ENCODE assay signal across 8 mouse cellular contexts in genomic region chr15:79823588-79824280, GRCm38 (mm10). TPM values are rescaled to one million over a fixed set of nuclear protein-coding genes. Genes with fewer than 3 reads are reported as not detected.
DNase-seq lines count a peak whose midpoint lies in the region; ATAC-seq lines count a peak whose summit lies in the region.

No protein-coding gene starts in this region.

- no peaks in the 10 kb centered on the region for H3K27me3 ChIP-seq in stomach, embryonic 14.5 days (ENCODE audit: control insufficient read depth, insufficient read depth, low read length)
- no peaks in the 10 kb centered on the region for H3K27me3 ChIP-seq in hindbrain, embryonic 12.5 days

- H3K4me2 ChIP-seq in stomach, embryonic 14.5 days (replicated peaks; ENCODE audit: low read depth, low read length) = no peak overlapping the region
- H3K4me2 ChIP-seq in hindbrain, embryonic 12.5 days (replicated peaks) = no peak overlapping the region

- WGBS in stomach, embryonic 14.5 days = 65% methylated on average over 19 of the region's 19 CpGs
- 72% methylated on average over 19 of the region's 19 CpGs for WGBS in hindbrain, embryonic 12.5 days

- H3K9me3 ChIP-seq in stomach, embryonic 14.5 days (ENCODE audit: control insufficient read depth, low read depth, low read length) = no peaks in the 10 kb centered on the region
- no peaks in the 10 kb centered on the region for H3K9me3 ChIP-seq in hindbrain, embryonic 12.5 days (replicated peaks)

- H3K9ac ChIP-seq in stomach, embryonic 14.5 days (replicated peaks; ENCODE audit: low read depth, low read length) = 0 out of 2 replicates have a peak overlapping the region, but pooled peaks have one; percentile 6
- H3K9ac ChIP-seq in hindbrain, embryonic 12.5 days = no peak overlapping the region

- DNase-seq in cerebellum, adult 11 months = peak; percentile 32
- DNase-seq in right cerebral cortex, postnatal 14 days = peak; percentile 37
- no peak for DNase-seq in right cerebral cortex, postnatal 25 days
- peak; percentile 40 to 44 for DNase-seq in kidney, adult 8-10 months
- DNase-seq in thymus, postnatal 14 days = no peak

- no peak for ATAC-seq in cerebellum, adult (ENCODE audit: insufficient number of reproducible peaks, low FRiP score, low TSS enrichment)
- ATAC-seq in stomach, embryonic 14.5 days (ENCODE audit: insufficient number of reproducible peaks, insufficient read depth, low FRiP score, low read depth) = no peak
- ATAC-seq in hindbrain, embryonic 12.5 days (ENCODE audit: low FRiP score) = no peak

- H3K27ac ChIP-seq in stomach, embryonic 14.5 days (ENCODE audit: low read length) = no peak overlapping the region
- H3K27ac ChIP-seq in hindbrain, embryonic 12.5 days = no peak overlapping the region

- peaks cover 44% of the 10 kb centered on the region for H3K36me3 ChIP-seq in stomach, embryonic 14.5 days (ENCODE audit: control insufficient read depth, insufficient read depth, low read length)
- peaks cover 40% of the 10 kb centered on the region for H3K36me3 ChIP-seq in hindbrain, embryonic 12.5 days

- peaks cover 17% of the 10 kb centered on the region; the same call in 1 of the 2 replicates for H3K4me1 ChIP-seq in stomach, embryonic 14.5 days (ENCODE audit: control insufficient read depth, insufficient read depth, low read length)
- H3K4me1 ChIP-seq in hindbrain, embryonic 12.5 days = peaks cover 45% of the 10 kb centered on the region

- H3K4me3 ChIP-seq in stomach, embryonic 14.5 days (ENCODE audit: low read depth, low read length) = no peak overlapping the region
- no peak overlapping the region for H3K4me3 ChIP-seq in hindbrain, embryonic 12.5 days

RNA-seq across cellular contexts. Expression of gene Npcd, which starts 10.3 kb away (rescaled TPM):
- polyA plus RNA-seq in stomach, embryonic 14.5 days (2014; fragmentation: Nextera tagmentation; extraction: Ambion mirVana) = 0.77 and 1.3 TPM in 2 replicates
- 0.61 TPM in 1 of 2 replicates, not detected in the other for polyA plus RNA-seq in hindbrain, embryonic 12.5 days (2016; fragmentation: Nextera tagmentation; extraction: Ambion mirVana)

RNA-seq across cellular contexts. Expression of gene Cbx6, which starts 10.8 kb away (rescaled TPM):
- 38.7 and 40.4 TPM in 2 replicates for polyA plus RNA-seq in stomach, embryonic 14.5 days (2014; fragmentation: Nextera tagmentation; extraction: Ambion mirVana)
- polyA plus RNA-seq in hindbrain, embryonic 12.5 days (2016; fragmentation: Nextera tagmentation; extraction: Ambion mirVana) = 34.7 and 38.0 TPM in 2 replicates

RNA-seq across cellular contexts. Expression of gene Nptxr, which starts 19.2 kb away (rescaled TPM):
- 2.6 and 2.7 TPM in 2 replicates for polyA plus RNA-seq in stomach, embryonic 14.5 days (2014; fragmentation: Nextera tagmentation; extraction: Ambion mirVana)
- 13.1 TPM in 2 replicates for polyA plus RNA-seq in hindbrain, embryonic 12.5 days (2016; fragmentation: Nextera tagmentation; extraction: Ambion mirVana)

RNA-seq across cellular contexts. Expression of gene Dnal4, which starts 46.1 kb away (rescaled TPM):
- 58.1 and 60.7 TPM in 2 replicates for polyA plus RNA-seq in stomach, embryonic 14.5 days (2014; fragmentation: Nextera tagmentation; extraction: Ambion mirVana)
- 76.8 and 78.1 TPM in 2 replicates for polyA plus RNA-seq in hindbrain, embryonic 12.5 days (2016; fragmentation: Nextera tagmentation; extraction: Ambion mirVana)

Comparison
In these comparisons a context has a peak if more than half of its experiments do, and no peak if none do; other contexts are left out.
1. DNase-seq: peak in cerebellum, adult 11 months (single experiment), right cerebral cortex, postnatal 14 days (single experiment) and kidney, adult 8-10 months (2 of 2); none in right cerebral cortex, postnatal 25 days (single experiment) and thymus, postnatal 14 days (single experiment).